ENCODE assay signal across 8 mouse cellular contexts in the genomic region with DNA sequence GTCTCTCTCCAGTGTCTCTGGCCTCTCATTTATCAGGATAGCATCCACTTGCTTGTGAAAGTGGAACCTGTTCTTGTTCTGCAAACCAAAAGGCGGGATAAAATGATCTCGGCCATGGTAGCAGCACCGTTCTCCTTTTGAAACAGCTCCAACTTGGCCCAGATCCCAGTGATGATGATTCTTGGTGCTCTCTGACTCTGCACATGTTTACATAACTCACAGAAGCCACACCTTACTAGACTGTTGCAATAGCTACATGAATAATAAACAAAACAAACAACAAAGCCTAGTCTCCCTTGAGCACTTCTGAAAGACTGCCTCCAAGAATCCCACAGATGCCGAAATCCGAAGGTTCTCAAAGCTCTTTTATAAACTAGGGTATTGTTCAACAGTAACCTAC.
DNase-seq lines count a peak whose midpoint lies in the region.

No protein-coding gene starts in this region.

- peak; percentile 74 to 92 for DNase-seq in adrenal gland, adult (ENCODE audit: inconsistent age in 2 of 2, low spot score in 1 of 2)
- no peak for DNase-seq in adrenal gland, postnatal 4 days (ENCODE audit: low spot score in 2 of 2)
- DNase-seq in urinary bladder, postnatal 14 days (ENCODE audit: low spot score) = peak; percentile 43
- no peak for DNase-seq in urinary bladder, postnatal 10 days (ENCODE audit: low spot score)
- peak; percentile 19 for DNase-seq in kidney, postnatal 10 days
- peak; percentile 19 to 52 for DNase-seq in urinary bladder, postnatal 36 days (ENCODE audit: low spot score in 2 of 2)
- no peak for DNase-seq in layer of hippocampus, adult 11-12 months (ENCODE audit: low spot score)
- DNase-seq in frontal cortex, adult 2 months (ENCODE audit: extremely low spot score in 1 of 2, low spot score in 1 of 2) = no peak

Comparison
In these comparisons a context has a peak if more than half of its experiments do, and no peak if none do; other contexts are left out.
1. DNase-seq: peak in adrenal gland, adult (2 of 2), urinary bladder, postnatal 14 days (single experiment), kidney, postnatal 10 days (single experiment) and urinary bladder, postnatal 36 days (2 of 2); none in adrenal gland, postnatal 4 days (0 of 2), urinary bladder, postnatal 10 days (single experiment), layer of hippocampus, adult 11-12 months (single experiment) and frontal cortex, adult 2 months (0 of 2).